Mouse (Mus musculus): Measurements from ENCODE around the gene Col18a1.

The Col18a1 gene

GRCm38 (mm10) chr10:77110010-77110409, 56.3 kb downstream of the Col18a1 start:
- no peak for DNase-seq (ENCODE audit: low spot score)

DNA sequence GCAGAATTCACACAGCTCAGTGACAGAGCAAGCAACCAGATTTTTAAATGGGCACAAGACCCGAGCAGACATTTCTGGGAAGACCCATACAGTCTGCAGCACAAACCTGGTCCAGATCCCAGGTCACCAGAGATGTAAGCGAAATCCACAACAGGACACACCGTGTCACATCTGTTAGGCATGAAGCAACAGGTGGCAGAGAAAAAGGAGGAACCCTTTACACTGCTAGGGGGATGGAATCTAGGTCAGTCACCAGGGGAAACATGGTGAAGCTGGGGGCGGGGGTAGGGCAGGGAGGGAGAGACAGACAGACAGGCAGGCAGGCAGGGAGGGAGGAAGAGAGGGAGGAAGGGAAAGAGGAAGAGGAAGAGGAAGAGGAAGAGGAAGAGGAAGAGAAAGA, 58.2 kb downstream of the Col18a1 start:
- no peak for DNase-seq (ENCODE audit: low spot score)

DNA sequence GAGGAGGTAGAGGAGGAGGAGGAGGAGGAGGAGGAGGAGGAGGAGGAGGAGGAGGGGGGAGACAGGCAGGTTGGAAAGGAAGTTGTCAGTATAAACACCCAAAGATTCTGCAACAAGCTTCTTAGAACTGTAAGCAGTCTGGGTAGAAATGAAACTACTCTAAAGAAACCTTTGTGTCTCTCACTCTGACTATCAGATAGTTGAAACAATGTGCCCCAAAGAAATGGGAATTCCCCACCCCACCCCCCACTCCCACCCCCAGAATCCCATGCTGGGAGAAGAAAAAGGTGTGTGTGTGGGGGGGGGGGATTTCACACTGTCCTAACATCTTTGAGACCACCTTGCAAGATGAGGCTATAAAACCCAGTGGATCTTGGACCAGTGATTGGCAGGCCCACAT, 62.0 kb downstream of the Col18a1 start:
- DNase-seq (ENCODE audit: low spot score), result no peak

- DNase-seq (ENCODE audit: low spot score), result no peak
Observed at GRCm38 (mm10) chr10:77103689-77104088, 62.7 kb downstream of the Col18a1 start.

DNA sequence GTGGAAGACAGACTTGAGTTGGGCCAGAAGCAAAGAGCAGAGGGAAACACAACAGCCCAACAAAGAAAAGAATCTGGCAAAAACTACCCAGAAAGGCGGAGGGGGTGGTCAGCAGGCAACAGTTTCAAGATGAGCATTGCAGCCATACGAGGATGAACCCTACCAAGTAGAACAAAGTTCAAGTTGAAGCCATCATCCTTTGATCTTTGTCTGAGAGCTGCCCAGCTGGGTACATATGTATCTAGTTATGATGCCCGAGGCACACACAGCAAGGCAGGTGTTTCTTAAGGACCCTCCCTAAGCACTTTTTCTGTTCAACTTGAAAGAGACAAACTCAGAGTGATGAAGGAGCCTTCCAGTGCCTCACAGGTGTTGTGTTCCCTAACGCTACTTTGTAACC, 66.6 kb downstream of the Col18a1 start:
- DNase-seq (ENCODE audit: low spot score), result no peak

DNA sequence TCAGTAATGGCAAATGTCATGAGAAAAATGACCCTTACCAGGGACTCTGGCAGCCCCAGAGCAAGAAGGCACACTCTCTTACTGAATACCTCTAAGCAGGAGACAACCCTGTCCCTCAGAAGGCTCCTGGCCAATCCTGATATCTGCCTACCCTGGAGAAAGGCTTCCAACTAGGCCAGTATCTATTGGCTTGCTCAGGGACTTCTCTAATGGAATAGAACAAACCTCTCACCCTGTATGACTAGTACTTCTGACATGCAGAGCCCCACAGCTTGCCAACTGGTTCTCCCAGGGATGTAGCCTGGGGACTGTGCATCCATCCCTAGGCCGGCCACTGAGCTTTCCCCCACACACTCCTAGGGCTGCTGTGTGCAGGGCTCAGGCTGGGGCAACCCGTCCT, 67.7 kb downstream of the Col18a1 start:
- no peak for DNase-seq (ENCODE audit: low spot score)

DNA sequence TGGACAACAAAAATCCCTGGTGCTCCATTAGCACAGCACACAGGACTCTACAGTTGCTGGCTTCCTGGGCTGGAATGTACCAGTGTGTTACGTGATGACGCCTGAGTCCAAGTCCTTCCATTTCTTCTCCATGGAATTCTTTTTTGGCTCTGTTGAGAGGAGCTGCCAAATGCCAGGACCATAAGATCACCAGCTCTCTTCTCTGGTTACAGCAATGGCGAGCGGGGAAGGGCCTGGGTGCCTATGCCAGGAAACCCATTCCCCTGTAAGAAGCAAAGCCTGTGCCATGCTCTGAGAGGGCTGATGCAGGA, 68.5 kb downstream of the Col18a1 start:
- DNase-seq (ENCODE audit: low spot score), result no peak

DNA sequence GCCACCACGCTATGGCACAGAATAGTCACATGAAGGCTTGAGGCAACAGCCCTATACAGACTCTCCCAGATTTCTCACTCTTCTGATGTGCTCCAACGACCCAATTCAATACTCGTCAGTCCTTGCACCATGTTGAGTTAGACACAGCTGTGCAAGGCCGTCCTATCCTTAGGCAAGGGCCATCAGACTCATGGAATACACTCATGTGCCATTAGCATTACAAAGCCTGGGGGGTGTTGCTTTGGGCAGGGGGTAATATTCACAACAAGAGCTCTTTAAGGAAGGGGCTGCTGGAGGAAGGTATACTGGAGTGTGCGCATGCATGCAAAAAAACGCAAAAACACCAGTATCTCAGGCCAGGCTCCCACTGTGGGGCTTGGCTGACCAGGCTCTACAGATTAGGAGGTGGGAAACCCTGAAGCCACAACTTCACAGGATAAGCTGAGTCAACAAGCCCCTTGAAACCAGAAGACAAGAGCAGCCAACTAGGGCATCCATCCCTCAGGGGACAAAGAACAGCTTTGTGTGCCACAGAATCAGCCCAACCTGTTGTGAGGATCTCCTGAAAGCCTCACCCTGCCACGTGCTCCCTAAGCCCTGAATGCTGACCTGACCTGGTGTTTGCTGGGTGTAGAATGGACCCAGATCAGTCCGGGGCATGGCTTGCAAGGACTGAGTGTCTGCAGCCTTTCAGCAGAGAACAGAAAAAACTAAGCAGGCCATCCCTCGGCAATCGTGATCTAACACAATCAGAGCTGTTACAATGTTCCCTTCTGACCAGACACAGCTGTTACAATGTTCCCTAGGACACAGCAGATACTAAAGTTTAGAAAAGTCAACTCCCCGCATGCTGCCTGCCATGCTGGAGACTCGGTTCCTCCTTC, 69.1 kb downstream of the Col18a1 start:
- no peak for DNase-seq (ENCODE audit: low spot score)

GRCm38 (mm10) chr10:77095666-77096065, 70.7 kb downstream of the Col18a1 start:
- no peak for DNase-seq (ENCODE audit: low spot score)

- DNase-seq (ENCODE audit: low spot score), result no peak
Observed at GRCm38 (mm10) chr10:77093817-77094216, 72.5 kb downstream of the Col18a1 start.

GRCm38 (mm10) chr10:77091538-77092097, 74.7 kb downstream of the Col18a1 start:
- DNase-seq (ENCODE audit: low spot score), result no peak

- no peak for DNase-seq (ENCODE audit: low spot score)
Observed at GRCm38 (mm10) chr10:77090063-77090462, 76.3 kb downstream of the Col18a1 start.

DNA sequence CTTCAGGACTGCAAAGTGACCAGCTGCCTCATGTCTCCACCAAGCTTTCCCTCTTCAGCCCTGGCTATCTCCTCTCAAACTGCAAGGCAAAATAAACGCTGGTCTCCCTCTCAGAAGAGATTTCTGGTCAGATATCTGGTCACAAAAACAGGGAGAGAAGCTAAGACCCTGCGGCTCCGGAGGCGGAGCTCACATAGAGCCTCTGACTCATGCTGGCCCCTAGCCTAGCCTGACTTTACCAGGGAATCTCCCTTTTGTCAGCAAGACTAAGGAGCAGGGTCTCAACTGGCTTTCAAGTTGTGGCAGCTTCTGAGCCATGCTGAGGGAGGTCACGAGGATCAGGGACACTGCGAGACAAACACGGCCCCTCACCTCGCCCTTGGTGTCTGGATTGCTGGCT, 77.0 kb downstream of the Col18a1 start:
- no peak for DNase-seq (ENCODE audit: low spot score)

GRCm38 (mm10) chr10:77084568-77084967, 81.8 kb downstream of the Col18a1 start:
- no peak for DNase-seq (ENCODE audit: low spot score)

DNA sequence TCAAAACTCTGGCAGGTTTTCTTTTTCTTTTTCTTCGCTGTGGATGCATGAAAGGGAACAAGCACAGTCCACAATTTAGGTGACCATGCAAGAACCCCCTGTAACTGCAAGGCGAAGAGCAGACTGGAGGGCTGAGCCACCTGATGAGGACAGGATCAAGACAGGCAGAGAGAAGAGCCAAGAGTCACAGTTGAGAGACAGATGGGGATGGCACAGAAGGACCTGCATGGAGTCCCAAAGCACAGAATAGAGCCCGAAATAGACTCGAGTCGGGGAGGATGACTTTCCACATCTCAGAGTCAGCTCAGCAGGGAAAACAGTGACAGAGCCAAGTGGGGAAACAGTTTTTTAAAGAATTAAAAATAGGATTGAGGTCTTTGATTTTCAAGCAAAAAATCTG, 83.4 kb downstream of the Col18a1 start:
- no peak for DNase-seq (ENCODE audit: low spot score)

GRCm38 (mm10) chr10:77082453-77082852, 83.9 kb downstream of the Col18a1 start:
- no peak for DNase-seq (ENCODE audit: low spot score)

DNA sequence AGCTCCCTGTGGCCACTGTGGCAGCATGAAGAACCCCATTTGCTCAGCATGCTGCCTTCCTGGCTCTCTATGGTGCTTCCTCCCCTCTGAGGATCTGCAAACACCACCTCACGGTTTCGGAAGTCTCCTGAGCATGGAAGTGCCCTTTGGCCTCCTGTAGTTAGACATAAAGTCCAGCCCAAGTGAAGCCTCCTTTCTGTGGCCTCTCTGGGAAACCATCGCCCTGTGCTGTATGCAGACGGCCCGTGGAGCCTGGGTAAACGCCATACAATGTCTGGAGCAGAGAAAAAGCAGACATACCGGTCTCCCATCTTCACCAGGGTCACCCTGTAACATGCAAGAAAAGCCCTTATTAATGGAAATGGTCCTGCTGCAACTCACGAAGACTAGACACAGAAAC, 87.4 kb downstream of the Col18a1 start:
- no peak for DNase-seq (ENCODE audit: low spot score)

- no peak for DNase-seq (ENCODE audit: low spot score)
Observed at GRCm38 (mm10) chr10:77078456-77078855, 87.9 kb downstream of the Col18a1 start.

DNA sequence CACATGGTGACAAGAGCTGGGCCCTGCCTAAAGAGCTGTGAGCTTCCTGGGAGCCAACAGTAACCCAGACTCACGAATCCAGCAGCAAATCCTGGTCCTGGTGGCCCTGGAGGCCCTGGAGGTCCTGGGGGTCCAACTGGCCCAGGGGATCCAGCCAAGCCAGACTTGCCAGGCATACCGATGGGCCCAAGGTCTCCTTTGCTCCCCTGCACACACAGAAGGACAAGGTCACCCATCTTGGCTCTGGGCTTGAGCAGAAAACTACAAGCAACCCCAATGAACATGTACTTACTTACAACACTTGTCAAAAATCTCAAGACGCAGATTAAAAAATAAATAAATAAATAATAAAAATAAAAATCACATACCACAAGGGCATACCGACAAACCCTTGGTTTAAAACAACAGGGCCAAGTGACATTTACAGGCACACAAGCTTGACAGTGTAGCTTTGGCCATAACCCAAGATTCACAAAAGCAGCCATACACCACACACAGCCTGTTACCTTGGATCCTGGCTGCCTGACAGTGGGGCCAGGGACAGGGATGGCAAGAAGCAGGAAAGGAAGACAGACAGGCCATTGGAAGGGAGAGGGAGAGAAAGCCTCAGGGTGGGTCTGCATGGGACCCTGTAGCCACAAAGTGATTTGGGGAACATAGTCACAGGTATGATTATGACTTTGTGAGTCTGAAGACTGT, 91.9 kb downstream of the Col18a1 start:
- DNase-seq (ENCODE audit: low spot score), result no peak

DNA sequence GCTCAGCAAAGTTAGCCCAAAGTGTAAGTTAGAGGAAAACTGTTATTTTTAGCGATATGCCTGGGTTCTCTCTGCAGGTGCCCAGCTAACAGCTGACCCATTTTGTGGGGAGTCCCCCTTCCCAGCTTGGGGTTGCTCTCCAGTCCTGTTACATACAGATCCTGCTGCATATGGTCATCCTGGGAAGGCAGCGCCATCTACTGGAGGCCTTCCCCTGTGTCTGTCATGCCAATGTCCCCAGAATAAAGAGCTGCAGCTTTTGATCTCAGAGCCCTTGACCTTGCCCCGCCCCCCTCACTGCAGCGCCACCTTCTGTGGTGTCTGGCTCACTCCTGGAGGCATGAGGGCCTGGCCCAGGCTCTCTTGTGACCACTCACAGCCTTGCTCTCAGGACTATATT, 96.3 kb downstream of the Col18a1 start:
- no peak for DNase-seq (ENCODE audit: low spot score)

DNA sequence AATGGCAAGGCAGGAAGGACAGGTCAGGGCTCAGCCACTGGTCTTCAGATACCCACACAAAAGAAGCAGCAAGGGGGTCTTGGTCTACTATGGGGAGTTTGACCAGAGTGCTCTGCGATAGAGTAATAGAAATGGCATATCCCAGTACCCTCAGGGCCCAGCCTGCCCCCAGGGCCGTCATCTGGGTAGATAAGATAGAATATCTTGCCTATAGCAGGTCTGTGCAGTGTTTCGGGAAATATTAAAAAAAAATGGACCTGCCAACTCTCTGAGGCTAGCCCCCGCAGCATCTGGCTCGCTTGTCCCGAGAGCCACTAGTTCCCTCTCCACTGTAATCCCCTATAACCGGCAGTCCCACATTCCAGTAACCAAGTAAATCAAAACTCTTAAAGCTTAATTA, 97.9 kb downstream of the Col18a1 start:
- no peak for DNase-seq (ENCODE audit: low spot score)

GRCm38 (mm10) chr10:77064659-77065058, 101.7 kb downstream of the Col18a1 start:
- DNase-seq (ENCODE audit: low spot score), result no peak

GRCm38 (mm10) chr10:77064239-77064638, 102.1 kb downstream of the Col18a1 start:
- no peak for DNase-seq (ENCODE audit: low spot score)
